Comparison of ENCODE assay signal across 8 mouse cellular contexts in genomic region chr13:74300925-74301606, GRCm38 (mm10). TPM values are rescaled to one million over a fixed set of nuclear protein-coding genes. Genes with fewer than 3 reads are reported as not detected.
A peak's percentile ranks its signal among the peaks of the same experiment; 100 is the strongest.
DNase-seq lines count a peak whose midpoint lies in the region; ATAC-seq and TF ChIP-seq lines count a peak whose summit lies in the region.

No protein-coding gene starts in this region.

- H3K9ac ChIP-seq in limb, embryonic 11.5 days (ENCODE audit: low read length) = no peak overlapping the region
- H3K9ac ChIP-seq in midbrain, embryonic 14.5 days (replicated peaks; ENCODE audit: low read length) = no peak overlapping the region

- H3K4me3 ChIP-seq in testis, adult 2 months (ENCODE audit: control insufficient read depth, low read depth, low read length) = no peak overlapping the region
- no peak overlapping the region for H3K4me3 ChIP-seq in kidney, adult 2 months (ENCODE audit: insufficient read depth, low read depth, low read length)
- H3K4me3 ChIP-seq in limb, embryonic 11.5 days (ENCODE audit: low read depth, low read length) = no peak overlapping the region
- H3K4me3 ChIP-seq in midbrain, embryonic 14.5 days (replicated peaks; ENCODE audit: low read depth, low read length) = no peak overlapping the region

- TF ChIP-seq POLR2A in testis, adult 2 months (IDR thresholded peaks at IDR 0.05; ENCODE audit: control insufficient read depth, low read depth, low read length) = no peak
- TF ChIP-seq POLR2A in kidney, adult 2 months (IDR thresholded peaks at IDR 0.05; ENCODE audit: low read depth, low read length) = no peak

- H3K27me3 ChIP-seq in testis, adult 2 months (ENCODE audit: control insufficient read depth, insufficient read depth, low read length) = no peaks in the 10 kb centered on the region
- H3K27me3 ChIP-seq in kidney, adult 2 months (replicated peaks; ENCODE audit: control insufficient read depth, insufficient read depth, low read length) = no peaks in the 10 kb centered on the region
- H3K27me3 ChIP-seq in limb, embryonic 11.5 days (ENCODE audit: control insufficient read depth, insufficient read depth, low read length) = no peaks in the 10 kb centered on the region
- no peaks in the 10 kb centered on the region for H3K27me3 ChIP-seq in midbrain, embryonic 14.5 days (ENCODE audit: control insufficient read depth, insufficient read depth, low read length)

- no peaks in the 10 kb centered on the region for H3K4me1 ChIP-seq in testis, adult 2 months (ENCODE audit: control insufficient read depth, insufficient read depth, low read length)
- H3K4me1 ChIP-seq in kidney, adult 2 months (ENCODE audit: control insufficient read depth, insufficient read depth, low read length) = no peaks in the 10 kb centered on the region
- H3K4me1 ChIP-seq in limb, embryonic 11.5 days (ENCODE audit: control insufficient read depth, insufficient read depth, low read length) = no peaks in the 10 kb centered on the region
- H3K4me1 ChIP-seq in midbrain, embryonic 14.5 days (ENCODE audit: control insufficient read depth, insufficient read depth, low read length) = no peaks in the 10 kb centered on the region

- no peak overlapping the region for H3K4me2 ChIP-seq in limb, embryonic 11.5 days (ENCODE audit: low read depth, severe bottlenecking)
- H3K4me2 ChIP-seq in midbrain, embryonic 14.5 days (ENCODE audit: low read length) = no peak overlapping the region

- WGBS in kidney, adult 2 months = 37% methylated on average over 4 of the region's 4 CpGs
- WGBS in limb, embryonic 11.5 days = 45% methylated on average over 4 of the region's 4 CpGs
- 45% methylated on average over 4 of the region's 4 CpGs for WGBS in midbrain, embryonic 14.5 days

- DNase-seq in testis, postnatal 14 days (ENCODE audit: low spot score) = no peak
- peak; percentile 63 for DNase-seq in embryo, embryonic 9.5 days (ENCODE audit: extremely low spot score)
- peak; percentile 38 to 57 for DNase-seq in gastrocnemius, postnatal 4 days (ENCODE audit: low spot score in 2 of 2)
- DNase-seq in kidney, adult 2 months = peak; percentile 70
- peak; percentile 80 for DNase-seq in limb, embryonic 11.5 days (ENCODE audit: low spot score)
- DNase-seq in midbrain, embryonic 14.5 days = peak; percentile 88
- peak; percentile 26 for DNase-seq in spleen, adult 12 weeks (ENCODE audit: low spot score)

- TF ChIP-seq CTCF in testis, adult 2 months (IDR thresholded peaks at IDR 0.05; ENCODE audit: control insufficient read depth, insufficient read depth, insufficient replicate concordance, low read depth, low read length) = peak; percentile 60; the same call in 1 of the 2 replicates
- TF ChIP-seq CTCF in kidney, adult 2 months (conservative IDR thresholded peaks at IDR 0.05; ENCODE audit: insufficient read depth, insufficient read length, low read depth, low read length) = peak; percentile 89

- peaks cover 2% of the 10 kb centered on the region for H3K36me3 ChIP-seq in testis, adult 2 months (ENCODE audit: control insufficient read depth, insufficient read depth, low read length)
- peaks cover 6% of the 10 kb centered on the region for H3K36me3 ChIP-seq in kidney, adult 2 months (ENCODE audit: control insufficient read depth, insufficient read depth, low read length)
- 0 out of 2 replicates have a peak, but pooled peaks cover 5% of the 10 kb centered on the region for H3K36me3 ChIP-seq in limb, embryonic 11.5 days (ENCODE audit: control insufficient read depth, insufficient read depth, low read length)
- peaks cover 42% of the 10 kb centered on the region for H3K36me3 ChIP-seq in midbrain, embryonic 14.5 days (ENCODE audit: control insufficient read depth, insufficient read depth, low read length)

- no peaks in the 10 kb centered on the region for H3K9me3 ChIP-seq in limb, embryonic 11.5 days (ENCODE audit: control insufficient read depth, low read length)
- H3K9me3 ChIP-seq in midbrain, embryonic 14.5 days (ENCODE audit: control insufficient read depth, low read length) = no peaks in the 10 kb centered on the region

- peak; percentile 80 for ATAC-seq in limb, embryonic 11.5 days (ENCODE audit: insufficient number of reproducible peaks, low FRiP score, low TSS enrichment, low read depth)
- ATAC-seq in midbrain, embryonic 14.5 days (ENCODE audit: low FRiP score, low TSS enrichment) = peak; percentile 68; the same call in 1 of the 2 replicates

- no peak overlapping the region for H3K27ac ChIP-seq in testis, adult 2 months (ENCODE audit: control insufficient read depth, insufficient read depth, low read depth, low read length)
- H3K27ac ChIP-seq in kidney, adult 2 months (ENCODE audit: insufficient read depth, low read depth, low read length) = no peak overlapping the region
- H3K27ac ChIP-seq in limb, embryonic 11.5 days (replicated peaks; ENCODE audit: low read depth, low read length) = no peak overlapping the region
- H3K27ac ChIP-seq in midbrain, embryonic 14.5 days (replicated peaks; ENCODE audit: low read depth, low read length) = no peak overlapping the region

RNA-seq across cellular contexts. Expression of gene Ahrr, which starts 8.9 kb away (rescaled TPM):
- polyA plus RNA-seq in testis, adult 2 months (2012; rRNA removed) = 0.07 and 0.46 TPM in 2 replicates
- under 1 TPM; 0.22 to 0.39 TPM for total RNA-seq in gastrocnemius, postnatal 4 days (2021)
- 0.55 and 0.65 TPM in 2 replicates for polyA plus RNA-seq in kidney, adult 2 months (2012; rRNA removed)
- 0.96 and 1.3 TPM in 2 replicates for polyA plus RNA-seq in limb, embryonic 11.5 days (2014; fragmentation: Nextera tagmentation; extraction: Ambion mirVana)
- polyA plus RNA-seq in midbrain, embryonic 14.5 days (2014; fragmentation: Nextera tagmentation; extraction: Ambion mirVana) = 0.15 and 1.5 TPM in 2 replicates

RNA-seq across cellular contexts. Expression of gene Pdcd6, which starts 16.3 kb away (rescaled TPM):
- polyA plus RNA-seq in testis, adult 2 months (2012; rRNA removed) = 37.6 and 40.7 TPM in 2 replicates
- total RNA-seq in gastrocnemius, postnatal 4 days (2021) = 10 to 100 TPM; 41.8 to 42.4 TPM
- polyA plus RNA-seq in kidney, adult 2 months (2012; rRNA removed) = 118 and 136 TPM in 2 replicates
- 130 and 137 TPM in 2 replicates for polyA plus RNA-seq in limb, embryonic 11.5 days (2014; fragmentation: Nextera tagmentation; extraction: Ambion mirVana)
- polyA plus RNA-seq in midbrain, embryonic 14.5 days (2014; fragmentation: Nextera tagmentation; extraction: Ambion mirVana) = 126 and 131 TPM in 2 replicates

RNA-seq across cellular contexts. Expression of gene Sdha, which starts 49.0 kb away (rescaled TPM):
- polyA plus RNA-seq in testis, adult 2 months (2012; rRNA removed) = 68.3 and 83.1 TPM in 2 replicates
- 100 to 1,000 TPM; 396 to 440 TPM for total RNA-seq in gastrocnemius, postnatal 4 days (2021)
- 445 and 517 TPM in 2 replicates for polyA plus RNA-seq in kidney, adult 2 months (2012; rRNA removed)
- 214 and 235 TPM in 2 replicates for polyA plus RNA-seq in limb, embryonic 11.5 days (2014; fragmentation: Nextera tagmentation; extraction: Ambion mirVana)
- 153 and 196 TPM in 2 replicates for polyA plus RNA-seq in midbrain, embryonic 14.5 days (2014; fragmentation: Nextera tagmentation; extraction: Ambion mirVana)

RNA-seq across cellular contexts. Expression of gene Ccdc127, which starts 49.0 kb away (rescaled TPM):
- 4.7 and 5.2 TPM in 2 replicates for polyA plus RNA-seq in testis, adult 2 months (2012; rRNA removed)
- 10 to 100 TPM; 47.7 to 51.1 TPM for total RNA-seq in gastrocnemius, postnatal 4 days (2021)
- 3.9 and 4.5 TPM in 2 replicates for polyA plus RNA-seq in kidney, adult 2 months (2012; rRNA removed)
- 57.4 and 61.0 TPM in 2 replicates for polyA plus RNA-seq in limb, embryonic 11.5 days (2014; fragmentation: Nextera tagmentation; extraction: Ambion mirVana)
- 41.7 and 46.2 TPM in 2 replicates for polyA plus RNA-seq in midbrain, embryonic 14.5 days (2014; fragmentation: Nextera tagmentation; extraction: Ambion mirVana)
